Mouse (Mus musculus): ENCODE results near the gene Cgrrf1.

Gene Cgrrf1

GRCm38 (mm10) chr14:46885891-46886301 lies 54.0 kb downstream of the Cgrrf1 start:
- no peak for DNase-seq (ENCODE audit: low read depth, low spot score)

GRCm38 (mm10) chr14:46889096-46889495 lies 57.2 kb downstream of the Cgrrf1 start:
- no peak for DNase-seq (ENCODE audit: low read depth, low spot score)

GRCm38 (mm10) chr14:46893961-46894360 lies 62.0 kb downstream of the Cgrrf1 start:
- no peak for DNase-seq (ENCODE audit: low read depth, low spot score)

GRCm38 (mm10) chr14:46897953-46898352 lies 66.0 kb downstream of the Cgrrf1 start:
- DNase-seq (ENCODE audit: low read depth, low spot score): no peak

- DNase-seq (ENCODE audit: low read depth, low spot score): peak; percentile 91
Observed at GRCm38 (mm10) chr14:46898626-46899025, 66.7 kb downstream of the Cgrrf1 start.

GRCm38 (mm10) chr14:46902498-46903087 lies 70.7 kb downstream of the Cgrrf1 start:
- DNase-seq (ENCODE audit: low read depth, low spot score): no peak
